Comparison of ENCODE assay signal across 8 mouse cellular contexts in the genomic region with DNA sequence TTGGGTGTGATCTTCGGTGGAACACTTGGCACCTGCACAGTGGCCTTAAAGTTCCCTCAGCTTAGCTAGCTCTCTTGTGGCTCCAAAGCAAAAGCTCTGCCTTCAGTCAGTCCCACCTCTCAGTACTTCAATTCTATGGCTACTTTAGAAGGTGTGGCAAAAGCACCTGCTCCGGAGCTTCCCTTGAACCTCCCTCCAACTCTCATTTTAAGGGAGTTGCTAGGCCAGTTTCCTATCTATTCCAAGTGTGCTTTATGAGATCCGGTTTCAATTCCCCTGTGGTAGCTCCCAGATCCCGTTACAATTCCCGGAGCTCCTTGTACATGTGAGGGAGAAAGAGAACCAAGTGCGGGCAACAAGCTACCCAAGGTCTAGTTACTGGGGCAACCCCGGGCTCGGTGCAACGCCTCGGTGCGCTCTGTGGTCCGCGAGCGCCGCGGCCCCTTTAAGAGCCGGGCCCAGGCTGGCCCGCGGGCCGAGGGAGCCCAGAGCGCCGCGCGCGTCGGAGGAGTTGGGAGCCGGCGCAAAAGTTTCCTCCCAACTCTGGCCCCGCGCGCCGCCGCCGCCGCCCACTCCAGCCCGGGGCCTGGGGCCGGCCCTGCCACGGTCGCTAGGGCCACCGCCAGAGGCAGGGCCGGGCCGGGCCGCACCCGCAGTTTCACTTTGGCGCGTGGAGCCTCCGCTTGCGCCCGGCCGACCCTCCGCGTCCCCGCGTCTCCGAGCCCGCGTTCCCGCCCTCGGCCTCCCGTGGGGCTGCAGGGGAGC. TPM values are rescaled to one million over a fixed set of nuclear protein-coding genes. Genes with fewer than 3 reads are reported as not detected.
A peak's percentile ranks its signal among the peaks of the same experiment; 100 is the strongest.
DNase-seq lines count a peak whose midpoint lies in the region; ATAC-seq and TF ChIP-seq lines count a peak whose summit lies in the region.

A gene (plus strand): TSS at position 478 of the 765 bp plus-strand sequence.

- no peak within 1 kb of the TSS for H3K27ac ChIP-seq in forebrain, embryonic 11.5 days (ENCODE audit: low read depth, low read length)
- H3K27ac ChIP-seq in heart, embryonic 15.5 days, result peak within 1 kb of the TSS; percentile 70
- peak within 1 kb of the TSS; percentile 67 for H3K27ac ChIP-seq in kidney, embryonic 16.5 days (ENCODE audit: low read length)
- H3K27ac ChIP-seq in liver, embryonic 16.5 days (ENCODE audit: low read length), result no peak within 1 kb of the TSS
- H3K27ac ChIP-seq in neural tube, embryonic 12.5 days, result no peak within 1 kb of the TSS

- peak; percentile 78 for DNase-seq in adrenal gland, postnatal 25 days
- DNase-seq in forebrain, embryonic 11.5 days (ENCODE audit: low spot score), result peak; percentile 83
- peak; percentile 73 for DNase-seq in testis, postnatal 14 days (ENCODE audit: low spot score)

- H3K9me3 ChIP-seq in forebrain, embryonic 11.5 days (ENCODE audit: control insufficient read depth, low read length), result no peaks in the 10 kb centered on the region
- no peaks in the 10 kb centered on the region for H3K9me3 ChIP-seq in heart, embryonic 15.5 days (replicated peaks)
- H3K9me3 ChIP-seq in kidney, embryonic 16.5 days (ENCODE audit: low read length), result no peaks in the 10 kb centered on the region
- no peaks in the 10 kb centered on the region for H3K9me3 ChIP-seq in liver, embryonic 16.5 days (replicated peaks; ENCODE audit: control insufficient read depth, low read length)
- no peaks in the 10 kb centered on the region for H3K9me3 ChIP-seq in neural tube, embryonic 12.5 days

- H3K4me1 ChIP-seq in forebrain, embryonic 11.5 days (replicated peaks; ENCODE audit: control insufficient read depth, insufficient read depth, low read length), result peaks cover 6% of the 10 kb centered on the region; the same call in 1 of the 2 replicates
- peaks cover 17% of the 10 kb centered on the region for H3K4me1 ChIP-seq in heart, embryonic 15.5 days (replicated peaks)
- peaks cover 17% of the 10 kb centered on the region for H3K4me1 ChIP-seq in kidney, embryonic 16.5 days (ENCODE audit: insufficient read depth, low read length)
- H3K4me1 ChIP-seq in liver, embryonic 16.5 days (ENCODE audit: control insufficient read depth, low read depth, low read length), result no peaks in the 10 kb centered on the region
- H3K4me1 ChIP-seq in neural tube, embryonic 12.5 days, result peaks cover 10% of the 10 kb centered on the region

- H3K4me2 ChIP-seq in forebrain, embryonic 11.5 days (ENCODE audit: low read depth, low read length, severe bottlenecking), result peak within 1 kb of the TSS; percentile 96
- H3K4me2 ChIP-seq in heart, embryonic 15.5 days, result peak within 1 kb of the TSS; percentile 83
- peak within 1 kb of the TSS; percentile 97 for H3K4me2 ChIP-seq in kidney, embryonic 16.5 days (replicated peaks; ENCODE audit: low read depth, low read length)
- peak within 1 kb of the TSS; percentile 67 for H3K4me2 ChIP-seq in liver, embryonic 16.5 days (ENCODE audit: low read depth, low read length)
- peak within 1 kb of the TSS; percentile 97 for H3K4me2 ChIP-seq in neural tube, embryonic 12.5 days (replicated peaks)

- no peak for TF ChIP-seq CTCF in C2C12 (IDR thresholded peaks at IDR 0.05; ENCODE audit: control insufficient read depth, insufficient read depth, insufficient read length)

- WGBS in forebrain, embryonic 11.5 days, result under 1% methylated on average over 55 of the region's 60 CpGs
- under 1% methylated on average over 54 of the region's 60 CpGs for WGBS in heart, embryonic 15.5 days
- WGBS in kidney, embryonic 16.5 days, result under 1% methylated on average over 57 of the region's 60 CpGs
- 2% methylated on average over 37 of the region's 60 CpGs for WGBS in liver, embryonic 16.5 days (ENCODE audit: insufficient replicate concordance)
- WGBS in neural tube, embryonic 12.5 days, result 1% methylated on average over 60 of the region's 60 CpGs

- H3K4me3 ChIP-seq in C2C12 (ENCODE audit: insufficient read depth, poor library complexity, severe bottlenecking), result peak within 1 kb of the TSS; percentile 25
- peak within 1 kb of the TSS; percentile 82 for H3K4me3 ChIP-seq in forebrain, embryonic 11.5 days (ENCODE audit: low read depth, low read length)
- peak within 1 kb of the TSS; percentile 99 for H3K4me3 ChIP-seq in heart, embryonic 15.5 days
- peak within 1 kb of the TSS; percentile 95 for H3K4me3 ChIP-seq in kidney, embryonic 16.5 days (ENCODE audit: low read length)
- peak within 1 kb of the TSS; percentile 68 for H3K4me3 ChIP-seq in liver, embryonic 16.5 days (ENCODE audit: low read depth, low read length)
- H3K4me3 ChIP-seq in neural tube, embryonic 12.5 days, result peak within 1 kb of the TSS; percentile 88

- no peaks in the 10 kb centered on the region for H3K36me3 ChIP-seq in C2C12 (ENCODE audit: control insufficient read depth, insufficient read depth)
- no peaks in the 10 kb centered on the region for H3K36me3 ChIP-seq in forebrain, embryonic 11.5 days (ENCODE audit: control insufficient read depth, insufficient read depth, low read length)
- no peaks in the 10 kb centered on the region for H3K36me3 ChIP-seq in heart, embryonic 15.5 days
- H3K36me3 ChIP-seq in kidney, embryonic 16.5 days (ENCODE audit: insufficient read depth, low read length), result no peaks in the 10 kb centered on the region
- H3K36me3 ChIP-seq in liver, embryonic 16.5 days (ENCODE audit: control insufficient read depth, insufficient read depth), result no peaks in the 10 kb centered on the region
- H3K36me3 ChIP-seq in neural tube, embryonic 12.5 days, result no peaks in the 10 kb centered on the region

- no peaks in the 10 kb centered on the region for H3K79me2 ChIP-seq in C2C12 (ENCODE audit: control insufficient read depth, insufficient read depth)

- peak within 1 kb of the TSS; percentile 85 for H3K9ac ChIP-seq in forebrain, embryonic 11.5 days (ENCODE audit: low read length)
- peak within 1 kb of the TSS; percentile 97 for H3K9ac ChIP-seq in heart, embryonic 15.5 days
- peak within 1 kb of the TSS; percentile 98 for H3K9ac ChIP-seq in kidney, embryonic 16.5 days (replicated peaks; ENCODE audit: low read length)
- H3K9ac ChIP-seq in liver, embryonic 16.5 days (ENCODE audit: low read depth, low read length), result peak within 1 kb of the TSS; percentile 68
- peak within 1 kb of the TSS; percentile 78 for H3K9ac ChIP-seq in neural tube, embryonic 12.5 days

- ATAC-seq in forebrain, embryonic 11.5 days (replicated peaks; ENCODE audit: low FRiP score), result peak; percentile 93
- peak; percentile 94 for ATAC-seq in heart, embryonic 15.5 days (replicated peaks; ENCODE audit: insufficient number of reproducible peaks, insufficient read depth, low FRiP score, low read depth)
- ATAC-seq in kidney, embryonic 16.5 days (ENCODE audit: low FRiP score, low TSS enrichment), result peak; percentile 93
- peak; percentile 83 for ATAC-seq in liver, embryonic 16.5 days (ENCODE audit: low read depth)
- peak; percentile 89 for ATAC-seq in neural tube, embryonic 12.5 days (ENCODE audit: low FRiP score, low read depth)

- H3K27me3 ChIP-seq in C2C12 (ENCODE audit: control insufficient read depth, insufficient read depth, insufficient read length), result no peaks in the 10 kb centered on the region
- no peaks in the 10 kb centered on the region; the same call in 1 of the 2 replicates for H3K27me3 ChIP-seq in forebrain, embryonic 11.5 days (ENCODE audit: control insufficient read depth, insufficient read depth, low read length)
- no peaks in the 10 kb centered on the region for H3K27me3 ChIP-seq in heart, embryonic 15.5 days
- H3K27me3 ChIP-seq in kidney, embryonic 16.5 days (ENCODE audit: insufficient read depth, low read length), result no peaks in the 10 kb centered on the region
- H3K27me3 ChIP-seq in liver, embryonic 16.5 days (ENCODE audit: control insufficient read depth, insufficient read depth, low read depth, low read length), result peaks cover 6% of the 10 kb centered on the region
- no peaks in the 10 kb centered on the region for H3K27me3 ChIP-seq in neural tube, embryonic 12.5 days (replicated peaks)

- H3K79me3 ChIP-seq in C2C12 (ENCODE audit: low read depth), result no peaks in the 10 kb centered on the region

- peak within 1 kb of the TSS; percentile 84 for H3ac ChIP-seq in C2C12 (ENCODE audit: control insufficient read depth, insufficient read length, low read depth)

TF ChIP-seq in C2C12, 6 proteins besides CTCF, POLR2A, EP300 and RAD21:
- TF ChIP-seq MYOG (IDR thresholded peaks at IDR 0.05; ENCODE audit: control insufficient read depth, extremely low read depth, insufficient read length) (no peak), MAX (IDR thresholded peaks at IDR 0.05) (no peak), FOSL1 (IDR thresholded peaks at IDR 0.05; ENCODE audit: insufficient read depth, low read length, poor library complexity, severe bottlenecking) (no peak), MYOD1 (IDR thresholded peaks at IDR 0.05; ENCODE audit: control insufficient read depth, insufficient read length, low read depth) (no peak), CEBPB (IDR thresholded peaks at IDR 0.05; ENCODE audit: low read depth) (no peak), USF1 (IDR thresholded peaks at IDR 0.05; ENCODE audit: low read depth) (no peak)

RNA-seq across cellular contexts. Expression of the gene that starts here (rescaled TPM):
- 0.20 TPM for polyA plus RNA-seq in C2C12 (2012; fragmentation: generic; extraction: Trizol)
- total RNA-seq in adrenal gland, postnatal 25 days (2021), result 12.5 and 15.7 TPM in 2 replicates
- 15.4 and 18.3 TPM in 2 replicates for polyA plus RNA-seq in forebrain, embryonic 11.5 days (2014; fragmentation: Nextera tagmentation; extraction: Ambion mirVana)
- polyA plus RNA-seq in heart, embryonic 15.5 days (2015; fragmentation: Nextera tagmentation; extraction: Ambion mirVana), result 14.2 and 14.6 TPM in 2 replicates
- polyA plus RNA-seq in kidney, embryonic 16.5 days (2015; fragmentation: Nextera tagmentation; extraction: Ambion mirVana), result 17.6 and 20.4 TPM in 2 replicates
- polyA plus RNA-seq in liver, embryonic 16.5 days (2015; fragmentation: Nextera tagmentation; extraction: Ambion mirVana), result 1.4 and 2.3 TPM in 2 replicates
- polyA plus RNA-seq in neural tube, embryonic 12.5 days (2016; fragmentation: Nextera tagmentation; extraction: Ambion mirVana), result 19.1 and 19.2 TPM in 2 replicates

Comparison
In these comparisons a context has a peak if more than half of its experiments do, and no peak if none do; other contexts are left out.
1. H3K4me3 ChIP-seq: peak in every context shown above with its lines; median percentile 99 in heart, embryonic 15.5 days; 95 in kidney, embryonic 16.5 days; 88 in neural tube, embryonic 12.5 days; 82 in forebrain, embryonic 11.5 days; 68 in liver, embryonic 16.5 days; 25 in C2C12.
2. H3K27ac ChIP-seq: peak in heart, embryonic 15.5 days (single experiment) and kidney, embryonic 16.5 days (single experiment); none in forebrain, embryonic 11.5 days (single experiment), liver, embryonic 16.5 days (single experiment) and neural tube, embryonic 12.5 days (single experiment).
3. Peak in every context shown above with its lines, with median percentiles within 50 percentile points of each other: DNase-seq, ATAC-seq, H3K4me2 ChIP-seq and H3K9ac ChIP-seq.